Mouse (Mus musculus) heart, embryonic 10.5 days (tissue): ENCODE measurements around the gene Btbd1. TPM values are rescaled to one million over a fixed set of nuclear protein-coding genes. Genes with fewer than 3 reads are reported as not detected.

Experiments used
- DNase-seq: peaks from one replicate; pipeline ENCODE4 v3.0.0-alpha.2; 2017; ENCODE audit warnings: low spot score
- H3K27ac ChIP-seq: fragments of 300-500 bp; sonication (generic); 2 replicates; pipeline ENCODE4 v1.5.1; 2016; ENCODE audit warnings: mild to moderate bottlenecking
- H3K27me3 ChIP-seq: fragments of 300-500 bp; sonication (generic); 2 replicates; pipeline ENCODE4 v1.6.1; 2016; ENCODE audit warnings: mild to moderate bottlenecking; ENCODE audit not compliant: poor library complexity, insufficient read depth, severe bottlenecking
- H3K36me3 ChIP-seq: fragments of 300-500 bp; sonication (generic); 2 replicates; pipeline ENCODE4 v1.6.1; 2016; ENCODE audit warnings: mild to moderate bottlenecking, moderate library complexity
- H3K4me1 ChIP-seq: fragments of 300-500 bp; sonication (generic); 2 replicates; pipeline ENCODE4 v1.6.1; 2016; ENCODE audit warnings: mild to moderate bottlenecking
- H3K4me3 ChIP-seq: fragments of 300-500 bp; sonication (generic); 2 replicates; pipeline ENCODE4 v1.5.1; 2016; ENCODE audit warnings: mild to moderate bottlenecking, moderate library complexity
- H3K9me3 ChIP-seq: fragments of 300-500 bp; sonication (generic); 2 replicates; pipeline ENCODE4 v1.6.1; 2016; ENCODE audit warnings: mild to moderate bottlenecking, moderate library complexity
- WGBS: fragments of 180-500 bp; shearing (Covaris S2); methylation state at CpG from one replicate; pipeline ENCODE4 v1.1.7; 2016; 5-methylcytosine and 5-hydroxymethylcytosine counted together
- polyA plus RNA-seq: library from polyadenylated mRNA; unstranded; fragments of >200 nt; fragmentation: Nextera tagmentation; extraction: Ambion mirVana; gene quantifications from 2 replicates; pipeline ENCODE4 v1.2.1, GENCODE M21; 2016

The Btbd1 gene
- polyA plus RNA-seq, 1 experiment from 2014 or later = 75.2 TPM

GRCm38 (mm10) chr7:81747956-81748355 is 81.3 kb downstream of the Btbd1 start:
- WGBS = 76% methylated on average over 3 of the region's 3 CpGs
- Histone ChIP-seq H3K9me3 (no peaks in the 10 kb centered on the region), H3K36me3 (no peaks in the 10 kb centered on the region), H3K27ac (no peak overlapping the region), H3K27me3 (no peaks in the 10 kb centered on the region), H3K4me1 (peaks cover 10% of the 10 kb centered on the region; the same call in 1 of the 2 replicates), H3K4me3 (no peak overlapping the region)
- no peak for DNase-seq

DNA sequence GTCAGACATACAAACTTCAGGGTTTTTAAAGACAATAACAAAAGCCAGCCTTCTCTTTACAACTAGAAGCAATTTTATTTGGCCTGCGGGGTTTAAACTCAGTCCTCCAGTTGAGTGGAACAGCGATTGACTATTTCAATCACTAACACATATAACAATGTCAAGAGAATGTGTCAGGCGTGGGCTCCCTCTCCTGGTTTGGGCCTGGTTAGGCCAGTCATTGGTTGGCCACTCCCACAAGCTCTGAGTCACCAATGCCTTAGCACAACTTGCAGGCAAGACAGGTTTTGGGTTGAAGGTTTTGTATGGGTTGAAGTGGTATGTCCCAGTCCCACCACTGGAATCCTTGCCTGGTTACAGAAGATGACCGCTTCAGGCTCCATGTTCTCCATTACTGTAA is 85.1 kb downstream of the Btbd1 start:
- Histone ChIP-seq H3K36me3 (no peaks in the 10 kb centered on the region), H3K4me3 (no peak overlapping the region), H3K9me3 (no peaks in the 10 kb centered on the region), H3K4me1 (peaks cover 15% of the 10 kb centered on the region; the same call in 1 of the 2 replicates), H3K27me3 (no peaks in the 10 kb centered on the region), H3K27ac (no peak overlapping the region)
- WGBS = 60% methylated on average over 4 of the region's 4 CpGs
- DNase-seq = peak; percentile 87

Other genes with a start within 250 kb of the Btbd1 start
- 119 and 154 TPM in 2 replicates for gene Homer2, start 121.9 kb downstream of the Btbd1 start, polyA plus RNA-seq
- gene Ramac, start 66.5 kb downstream of the Btbd1 start, polyA plus RNA-seq = 78.3 and 102 TPM in 2 replicates
- gene 3110040N11Rik, start 40.0 kb downstream of the Btbd1 start, polyA plus RNA-seq = 47.5 and 50.6 TPM in 2 replicates
- not detected in 2 replicates for gene Gm10160, start 26.4 kb upstream of the Btbd1 start, polyA plus RNA-seq
- 25.7 and 33.4 TPM in 2 replicates for gene Tm6sf1, start 29.6 kb upstream of the Btbd1 start, polyA plus RNA-seq
- gene Hdgfl3, start 105.0 kb upstream of the Btbd1 start, polyA plus RNA-seq = 8.4 and 13.8 TPM in 2 replicates
- gene Bnc1, start 162.9 kb upstream of the Btbd1 start, polyA plus RNA-seq = 8.1 and 14.3 TPM in 2 replicates